Mouse (Mus musculus) 3134 (cell line): ENCODE data around the gene Pwp2.
"Not testable (repeated sequence)": the region's sequence is repeated elsewhere in the genome, so short reads cannot be mapped to it uniquely, and the experiment has no call there.

Experiments
- DNase-seq: peaks from one replicate; pipeline ENCODE4 v3.0.0-alpha.2; 2011; ENCODE audit warnings: low spot score; ENCODE audit not compliant: insufficient read length; ENCODE audit errors: extremely low read depth

The Pwp2 gene

DNA sequence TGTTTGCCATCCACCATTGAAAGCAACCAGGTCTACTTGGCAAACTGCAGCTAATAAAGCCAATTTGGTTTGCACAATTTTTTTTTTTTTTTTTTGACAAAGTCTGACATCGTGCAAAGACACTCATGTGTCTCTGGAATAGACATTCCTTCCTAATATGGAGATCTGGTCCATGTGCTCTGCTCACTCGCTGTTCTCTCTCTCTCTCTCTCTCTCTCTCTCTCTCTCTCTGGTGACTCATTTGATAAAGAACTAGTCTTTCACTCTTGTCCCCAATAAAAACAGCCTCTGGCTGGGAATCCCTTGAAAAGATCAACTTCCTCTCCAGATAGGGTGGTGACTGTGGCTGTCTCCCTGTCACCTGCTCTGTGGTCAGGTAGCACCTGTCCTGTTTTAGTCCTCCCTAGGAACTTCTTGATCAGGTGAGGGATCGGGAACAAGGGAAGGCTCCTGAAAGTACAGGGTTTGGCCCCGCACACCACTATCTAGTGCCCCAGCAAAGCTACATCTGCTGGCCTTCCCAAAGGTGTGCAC is 37.0 kb downstream of the Pwp2 start:
- no peak for DNase-seq

- no peak for DNase-seq
Observed at GRCm38 (mm10) chr10:78143727-78144505, 41.0 kb downstream of the Pwp2 start.

DNA sequence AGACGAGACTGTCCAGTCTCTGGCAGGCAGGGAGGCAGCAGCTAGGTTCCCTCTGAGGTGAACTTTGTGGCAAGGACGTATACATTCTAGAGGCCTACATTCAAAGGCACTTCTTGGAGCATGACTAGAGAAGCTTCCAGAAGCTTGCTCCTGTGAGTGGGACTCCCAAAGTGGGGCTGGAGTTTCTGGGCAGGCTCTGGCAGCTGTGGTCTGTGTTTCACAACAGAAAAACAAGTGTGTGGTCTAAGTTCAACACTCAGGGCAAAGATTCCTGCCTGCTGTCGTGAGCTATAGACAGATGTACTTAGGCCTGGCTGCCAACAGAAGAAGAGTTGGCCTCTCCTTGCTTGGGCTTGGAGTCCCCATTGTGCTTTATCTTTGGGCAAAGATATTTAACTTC is 44.1 kb downstream of the Pwp2 start:
- no peak for DNase-seq

DNA sequence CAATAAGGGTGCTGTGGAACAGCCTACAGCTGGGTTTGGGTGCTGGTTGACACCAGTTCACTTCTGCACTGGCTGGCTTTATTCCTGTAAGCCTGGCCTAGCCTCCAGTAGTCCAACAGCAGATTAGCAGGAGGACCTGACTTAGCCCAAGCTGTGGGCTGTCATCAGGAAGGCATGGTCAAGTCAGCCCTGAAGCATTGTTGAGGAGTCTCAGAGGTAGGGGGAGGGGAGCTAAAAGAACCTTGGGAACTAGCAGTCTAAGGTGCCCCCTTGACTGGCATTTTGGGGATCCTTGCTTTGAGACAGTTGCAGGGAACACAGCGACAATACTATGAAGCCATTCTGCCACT is 44.7 kb downstream of the Pwp2 start:
- DNase-seq: no peak

DNA sequence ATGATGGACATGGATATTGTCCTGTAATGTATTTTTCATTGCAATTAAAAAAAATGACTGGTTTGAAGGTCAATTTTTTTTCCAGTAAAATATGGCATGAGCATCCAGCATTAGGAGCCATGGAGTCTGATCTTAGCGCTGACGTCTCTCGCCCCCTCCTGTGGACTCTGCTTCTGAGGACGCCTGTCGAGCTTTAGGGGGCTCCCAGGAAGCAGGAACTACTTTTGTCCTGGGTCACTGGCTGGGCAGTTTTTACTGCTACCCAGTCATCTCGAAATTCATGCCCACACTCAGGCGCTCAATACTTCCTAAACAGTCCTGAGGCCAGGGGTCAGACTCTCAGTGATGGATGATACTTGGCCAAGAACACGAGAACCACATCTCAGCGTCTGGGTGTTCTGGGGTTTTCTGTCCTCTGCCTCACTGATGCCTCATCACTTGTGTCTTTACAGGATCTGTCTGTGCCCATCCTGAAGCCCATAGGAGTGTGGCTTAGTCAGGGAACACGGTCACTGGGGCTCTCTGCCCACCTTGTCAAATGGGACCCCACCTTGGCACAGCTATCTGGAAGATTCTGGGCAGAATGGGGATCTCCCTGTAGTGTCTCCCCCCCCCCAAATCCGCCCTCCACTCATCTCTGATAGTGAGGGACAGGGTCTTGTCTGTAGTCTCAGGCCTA is 45.2 kb downstream of the Pwp2 start:
- no peak for DNase-seq

GRCm38 (mm10) chr10:78138812-78139523 is 46.0 kb downstream of the Pwp2 start:
- DNase-seq: no peak

- DNase-seq: no peak
Observed at GRCm38 (mm10) chr10:78137191-78137590, 47.8 kb downstream of the Pwp2 start.

GRCm38 (mm10) chr10:78135947-78136346 is 49.0 kb downstream of the Pwp2 start:
- no peak for DNase-seq

GRCm38 (mm10) chr10:78134975-78135798 is 49.8 kb downstream of the Pwp2 start:
- DNase-seq: no peak

DNA sequence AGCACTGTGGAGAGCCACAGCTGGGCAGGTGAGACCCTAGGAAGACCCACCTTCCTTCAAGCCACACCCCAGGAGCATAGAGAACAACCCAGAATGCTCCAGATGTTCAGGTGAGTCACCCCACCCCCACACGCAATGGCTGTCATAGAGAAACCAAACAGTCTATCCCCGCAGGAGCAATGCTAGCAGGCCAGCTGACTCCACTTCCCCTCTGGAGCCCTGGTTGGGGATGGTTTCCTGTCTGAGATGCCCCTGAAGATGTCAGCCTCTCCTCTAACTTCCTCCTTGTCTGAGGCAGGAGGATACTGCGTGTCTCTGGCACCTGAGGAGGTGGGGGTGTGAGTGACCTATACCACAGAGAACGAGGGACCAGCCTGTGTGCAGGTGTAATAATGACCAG is 50.5 kb downstream of the Pwp2 start:
- DNase-seq: no peak

- DNase-seq: no peak
Observed at GRCm38 (mm10) chr10:78129998-78130397, 55.0 kb downstream of the Pwp2 start.

GRCm38 (mm10) chr10:78129423-78129822 is 55.5 kb downstream of the Pwp2 start:
- DNase-seq: no peak

DNA sequence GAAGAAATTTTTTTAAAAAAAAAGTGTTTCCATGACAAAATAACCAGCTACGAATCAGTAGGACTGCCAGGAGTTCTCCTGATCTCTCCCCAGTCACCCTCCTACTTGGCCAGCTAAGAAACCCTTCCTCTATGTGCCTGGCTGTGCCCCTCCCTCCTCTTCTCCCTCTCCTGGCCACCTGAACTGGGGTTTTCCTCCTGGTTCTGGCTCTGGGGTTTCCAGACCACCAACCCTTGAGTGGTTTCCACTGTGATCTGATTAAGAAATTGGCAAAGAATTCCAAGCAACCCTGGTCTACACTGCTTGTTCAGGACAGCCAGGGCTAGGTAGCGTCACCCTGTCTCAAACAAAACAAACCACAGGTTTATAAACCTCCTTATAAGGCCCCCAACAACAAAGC is 56.3 kb downstream of the Pwp2 start:
- DNase-seq: no peak

GRCm38 (mm10) chr10:78127931-78128330 is 57.0 kb downstream of the Pwp2 start:
- no peak for DNase-seq

DNA sequence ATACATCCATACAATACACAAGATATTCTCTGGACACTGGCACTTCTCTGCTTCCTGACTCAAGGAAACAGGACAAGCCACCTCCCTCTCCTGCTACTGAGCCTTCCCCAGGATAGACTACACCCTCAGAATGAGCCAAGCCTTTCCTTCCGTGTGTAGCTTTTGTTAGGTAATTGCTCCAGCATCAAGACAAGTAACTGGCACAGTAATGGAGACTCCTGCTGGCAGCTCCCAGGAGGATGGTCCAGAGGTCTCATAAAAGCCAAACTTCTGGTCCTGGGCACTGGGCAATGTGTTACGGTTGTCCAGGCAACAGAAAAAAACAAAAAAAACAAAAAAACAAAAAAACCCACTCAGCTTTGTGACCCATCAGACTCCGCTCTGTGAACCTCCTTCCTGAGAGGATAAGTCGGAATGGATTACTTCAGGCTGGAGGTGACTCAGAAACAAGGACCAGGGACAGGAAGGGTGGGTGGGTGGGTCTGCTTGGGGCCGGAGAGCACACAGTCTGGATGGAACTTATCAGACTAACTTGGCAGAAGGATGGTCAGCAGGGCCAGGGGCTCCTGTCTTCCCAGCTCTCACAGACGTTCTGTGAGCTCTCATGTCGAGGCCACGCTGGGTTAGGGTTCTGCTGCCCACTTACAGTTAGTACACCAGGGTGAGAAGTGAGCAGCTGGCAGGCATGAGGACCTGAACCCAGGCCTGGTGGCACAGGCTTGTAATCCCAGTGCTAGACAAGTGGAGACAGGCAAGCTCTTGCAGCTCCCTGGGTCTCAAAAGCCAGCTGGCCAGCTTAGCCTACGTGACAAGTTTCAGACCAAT is 57.7 kb downstream of the Pwp2 start:
- DNase-seq: no peak

- no peak for DNase-seq
Observed at GRCm38 (mm10) chr10:78126311-78126710, 58.6 kb downstream of the Pwp2 start.

GRCm38 (mm10) chr10:78125061-78125460 is 59.9 kb downstream of the Pwp2 start:
- DNase-seq: not testable (repeated sequence)

DNA sequence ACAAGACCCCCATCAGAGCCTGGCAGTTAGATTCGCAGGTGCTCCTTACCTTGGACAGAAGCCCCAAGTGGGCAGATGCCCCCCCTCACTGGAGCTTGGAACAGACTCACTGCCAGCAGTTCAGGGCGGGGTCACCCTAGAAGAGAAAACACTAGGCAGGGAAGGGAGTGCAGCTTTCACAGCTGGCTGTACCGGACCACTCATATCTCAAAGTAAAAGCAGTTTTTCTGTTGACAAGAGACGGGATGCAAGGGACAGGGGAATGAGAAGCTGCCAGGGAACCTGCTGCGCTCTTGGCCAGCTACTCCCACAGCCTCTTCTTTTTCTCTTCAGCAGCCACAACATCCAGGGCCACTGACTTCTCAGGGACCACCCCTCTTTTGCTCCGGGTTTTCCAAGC is 60.8 kb downstream of the Pwp2 start:
- DNase-seq: not testable (repeated sequence)
